Mouse (Mus musculus): ENCODE measurements around the gene Osmr. TPM values are rescaled to one million over a fixed set of nuclear protein-coding genes. Genes with fewer than 3 reads are reported as not detected.

Osmr gene
- 1.8 and 2.6 TPM in 2 replicates for total RNA-seq (2014; rRNA removed)
- polyA plus RNA-seq (2015; fragmentation: Nextera tagmentation; extraction: Ambion mirVana) = 1.1 and 1.7 TPM in 2 replicates

DNA sequence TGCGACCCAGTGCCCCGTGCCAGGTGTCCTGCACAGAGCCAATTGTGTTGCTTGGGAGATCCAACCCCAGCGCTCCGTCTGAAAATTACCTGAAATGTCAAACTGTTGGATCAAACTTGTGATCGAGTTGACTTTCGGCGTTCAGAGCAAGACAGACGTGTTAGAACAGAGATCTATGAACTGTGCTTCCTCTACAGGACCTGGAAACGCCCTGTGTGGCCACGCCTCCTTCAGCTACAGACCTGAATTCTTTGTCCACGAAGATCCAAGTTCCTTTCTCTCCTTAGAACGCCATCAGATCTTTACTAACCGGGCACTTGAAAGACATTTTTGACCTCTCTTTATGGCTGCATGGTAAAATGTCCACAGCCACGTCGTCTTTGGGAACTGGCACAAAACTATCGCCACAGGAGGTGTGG lies at the start of gene Osmr:
Gene Osmr (minus strand): TSS at position 369 of the 419 bp plus-strand sequence.
- Histone ChIP-seq H3K27me3 (ENCODE audit: insufficient read depth, low read length) (peaks cover 30% of the 10 kb centered on the region), H3K27ac (ENCODE audit: low read depth, low read length) (no peak within 1 kb of the TSS), H3K9ac (peak within 1 kb of the TSS; percentile 28; the same call in 1 of the 2 replicates), H3K4me1 (ENCODE audit: insufficient read depth) (peaks cover 5% of the 10 kb centered on the region; the same call in 1 of the 2 replicates), H3K4me2 (ENCODE audit: low read depth) (peak within 1 kb of the TSS; percentile 55), H3K9me3 (ENCODE audit: low read length) (no peaks in the 10 kb centered on the region), H3K4me3 (ENCODE audit: low read depth, low read length) (peak within 1 kb of the TSS; percentile 32), H3K36me3 (ENCODE audit: insufficient read depth) (no peaks in the 10 kb centered on the region)
- DNase-seq (no peak), ATAC-seq (no peak)
- 7% methylated on average over 16 of the region's 16 CpGs for WGBS
- no peak for TF ChIP-seq CTCF (IDR thresholded peaks at IDR 0.05; ENCODE audit: low read depth)

- H3K4me1 ChIP-seq (ENCODE audit: insufficient read depth) = no peaks in the 10 kb centered on the region
- no peak for ATAC-seq
- TF ChIP-seq CTCF (IDR thresholded peaks at IDR 0.05; ENCODE audit: low read depth) = no peak
- H3K9me3 ChIP-seq (ENCODE audit: low read length) = no peaks in the 10 kb centered on the region
- no peak overlapping the region for H3K4me2 ChIP-seq (ENCODE audit: low read depth)
- H3K36me3 ChIP-seq (ENCODE audit: insufficient read depth) = no peaks in the 10 kb centered on the region
- H3K9ac ChIP-seq = no peak overlapping the region
- H3K4me3 ChIP-seq (ENCODE audit: low read depth, low read length) = no peak overlapping the region
- no peaks in the 10 kb centered on the region for H3K27me3 ChIP-seq (ENCODE audit: insufficient read depth, low read length)
- WGBS = 81% methylated on average over 6 of the region's 6 CpGs
- no peak for DNase-seq
- H3K27ac ChIP-seq (ENCODE audit: low read depth, low read length) = no peak overlapping the region
These were observed 44.6 kb upstream of the Osmr start for GRCm38 (mm10) chr15:6919406-6919805.

- no peaks in the 10 kb centered on the region for H3K9me3 ChIP-seq (ENCODE audit: low read length)
- H3K4me2 ChIP-seq (ENCODE audit: low read depth) = no peak overlapping the region
- no peaks in the 10 kb centered on the region for H3K4me1 ChIP-seq (ENCODE audit: insufficient read depth)
- no peak overlapping the region for H3K27ac ChIP-seq (ENCODE audit: low read depth, low read length)
- no peak overlapping the region for H3K4me3 ChIP-seq (ENCODE audit: low read depth, low read length)
- WGBS = 66% methylated on average over 6 of the region's 6 CpGs
- ATAC-seq = peak; percentile 76
- peak; percentile 41 for DNase-seq
- no peak overlapping the region for H3K9ac ChIP-seq
- TF ChIP-seq CTCF (IDR thresholded peaks at IDR 0.05; ENCODE audit: low read depth) = no peak
- no peaks in the 10 kb centered on the region for H3K27me3 ChIP-seq (ENCODE audit: insufficient read depth, low read length)
- H3K36me3 ChIP-seq (ENCODE audit: insufficient read depth) = no peaks in the 10 kb centered on the region
These were observed 39.4 kb upstream of the Osmr start for GRCm38 (mm10) chr15:6914163-6914562.

- Histone ChIP-seq H3K27ac (ENCODE audit: low read depth, low read length) (no peak overlapping the region), H3K4me1 (ENCODE audit: insufficient read depth) (no peaks in the 10 kb centered on the region), H3K4me2 (ENCODE audit: low read depth) (peak overlapping the region; percentile 41), H3K36me3 (ENCODE audit: insufficient read depth) (no peaks in the 10 kb centered on the region), H3K4me3 (ENCODE audit: low read depth, low read length) (no peak overlapping the region), H3K9me3 (ENCODE audit: low read length) (no peaks in the 10 kb centered on the region), H3K9ac (0 out of 2 replicates have a peak overlapping the region, but pooled peaks have one; percentile 6), H3K27me3 (ENCODE audit: insufficient read depth, low read length) (no peaks in the 10 kb centered on the region)
- DNase-seq (peak; percentile 92), ATAC-seq (peak; percentile 93)
- peak; percentile 100 for TF ChIP-seq CTCF (IDR thresholded peaks at IDR 0.05; ENCODE audit: low read depth)
- 4% methylated on average over 11 of the region's 11 CpGs for WGBS
These were observed 34.9 kb upstream of the Osmr start for GRCm38 (mm10) chr15:6909669-6910068.

- H3K4me1 ChIP-seq (ENCODE audit: insufficient read depth) = no peaks in the 10 kb centered on the region
- 62% methylated on average over 14 of the region's 14 CpGs for WGBS
These were observed 34.3 kb upstream of the Osmr start for GRCm38 (mm10) chr15:6909084-6909483.

DNA sequence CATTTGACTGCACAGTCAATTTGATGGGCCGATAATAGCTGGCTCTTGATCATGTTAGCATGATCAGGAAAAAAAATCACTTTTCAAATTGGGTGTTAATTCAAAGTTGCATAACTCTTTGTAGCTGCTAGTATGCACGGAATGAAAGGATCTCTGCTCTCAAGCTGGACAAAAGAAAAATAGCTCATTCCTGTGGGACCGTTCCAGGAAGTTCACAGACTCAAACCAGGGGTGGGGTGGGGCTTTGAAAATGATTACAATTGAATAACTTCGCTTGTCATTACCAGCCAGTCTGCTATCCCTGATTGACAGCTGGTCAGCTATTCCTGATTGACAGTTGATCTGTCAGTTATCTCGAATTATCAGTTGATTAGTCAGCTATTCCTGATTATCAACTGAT lies 33.8 kb upstream of the Osmr start:
- no peak for TF ChIP-seq CTCF (IDR thresholded peaks at IDR 0.05; ENCODE audit: low read depth)
- Histone ChIP-seq H3K27me3 (ENCODE audit: insufficient read depth, low read length) (no peaks in the 10 kb centered on the region; the same call in 1 of the 2 replicates), H3K4me3 (ENCODE audit: low read depth, low read length) (no peak overlapping the region), H3K36me3 (ENCODE audit: insufficient read depth) (no peaks in the 10 kb centered on the region), H3K4me1 (ENCODE audit: insufficient read depth) (no peaks in the 10 kb centered on the region), H3K4me2 (ENCODE audit: low read depth) (no peak overlapping the region), H3K9me3 (ENCODE audit: low read length) (no peaks in the 10 kb centered on the region), H3K27ac (ENCODE audit: low read depth, low read length) (no peak overlapping the region), H3K9ac (no peak overlapping the region)
- DNase-seq (no peak), ATAC-seq (no peak)
- 62% methylated on average over 5 of the region's 5 CpGs for WGBS

More at GRCm38 (mm10) chr15:6909084-6909483, 34.3 kb upstream of the Osmr start:
- Histone ChIP-seq H3K4me2 (ENCODE audit: low read depth) (no peak overlapping the region), H3K9me3 (ENCODE audit: low read length) (no peaks in the 10 kb centered on the region), H3K9ac (no peak overlapping the region), H3K4me3 (ENCODE audit: low read depth, low read length) (no peak overlapping the region), H3K27ac (ENCODE audit: low read depth, low read length) (no peak overlapping the region), H3K36me3 (ENCODE audit: insufficient read depth) (no peaks in the 10 kb centered on the region), H3K27me3 (ENCODE audit: insufficient read depth, low read length) (no peaks in the 10 kb centered on the region)
- ATAC-seq (no peak), DNase-seq (no peak)
- no peak for TF ChIP-seq CTCF (IDR thresholded peaks at IDR 0.05; ENCODE audit: low read depth)

DNA sequence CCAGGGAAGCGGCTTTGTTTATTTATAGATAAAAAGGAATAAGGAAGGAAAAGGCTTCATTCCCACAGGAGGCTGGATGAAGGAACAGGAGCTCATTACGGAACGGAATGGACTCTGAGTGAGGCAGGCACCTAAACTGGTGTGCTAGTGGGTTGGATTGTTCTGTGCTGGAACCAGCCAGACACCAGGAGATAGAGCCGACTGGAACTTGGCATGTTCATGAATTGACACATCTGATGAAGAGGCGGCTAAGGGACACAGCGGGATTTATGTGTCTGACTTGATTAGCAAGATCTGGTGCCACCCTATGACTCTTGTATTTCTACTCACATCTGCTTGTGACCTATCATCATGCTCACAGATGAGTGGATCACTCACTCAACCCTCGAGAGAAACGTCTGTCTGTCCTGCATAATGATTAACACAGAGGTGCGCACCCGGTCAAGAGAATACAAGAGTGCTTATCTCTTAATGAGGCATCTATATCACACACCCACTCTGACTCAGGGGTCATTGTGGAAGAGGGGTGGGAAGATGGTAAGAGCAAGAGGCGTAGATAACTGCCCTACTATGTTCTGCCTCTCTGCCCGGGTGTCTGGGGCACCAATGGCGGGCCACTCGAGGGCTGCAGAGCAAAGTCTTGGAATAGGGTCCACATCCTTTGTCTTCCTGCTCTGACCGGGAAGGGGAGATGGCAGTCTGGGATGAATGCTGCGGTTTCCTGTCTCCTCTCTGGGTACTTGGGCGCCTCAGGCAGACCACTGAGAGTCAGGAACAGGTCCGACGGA lies 31.7 kb upstream of the Osmr start:
- Histone ChIP-seq H3K27me3 (ENCODE audit: insufficient read depth, low read length) (no peaks in the 10 kb centered on the region; the same call in 1 of the 2 replicates), H3K9ac (no peak overlapping the region), H3K27ac (ENCODE audit: low read depth, low read length) (no peak overlapping the region), H3K9me3 (ENCODE audit: low read length) (no peaks in the 10 kb centered on the region), H3K36me3 (ENCODE audit: insufficient read depth) (no peaks in the 10 kb centered on the region), H3K4me2 (ENCODE audit: low read depth) (no peak overlapping the region), H3K4me1 (ENCODE audit: insufficient read depth) (no peaks in the 10 kb centered on the region), H3K4me3 (ENCODE audit: low read depth, low read length) (no peak overlapping the region)
- no peak for ATAC-seq
- TF ChIP-seq CTCF (IDR thresholded peaks at IDR 0.05; ENCODE audit: low read depth) = no peak
- DNase-seq = no peak
- 86% methylated on average over 19 of the region's 19 CpGs for WGBS
